Mouse (Mus musculus): ENCODE data around the gene Adam12.

Gene Adam12

DNA sequence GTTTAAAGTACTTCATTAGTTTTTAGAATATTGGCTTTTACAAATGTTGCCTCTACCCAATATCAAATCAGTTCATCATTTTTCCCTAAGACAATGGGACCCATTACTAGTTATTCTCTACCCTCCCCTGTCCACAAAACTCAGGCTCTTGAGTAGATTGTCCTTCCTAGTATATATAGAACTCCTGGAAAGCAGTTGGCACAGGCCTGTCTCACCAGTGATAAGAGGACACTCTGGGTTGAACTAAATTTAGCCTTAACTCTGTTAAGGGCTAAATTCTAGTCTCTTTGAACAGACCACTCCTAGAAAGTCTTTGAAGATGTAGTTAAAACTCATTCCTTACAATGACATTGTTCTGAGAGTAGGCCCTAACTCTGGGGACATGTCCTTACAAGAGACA, 241.0 kb downstream of the Adam12 start:
- no peak for DNase-seq

DNA sequence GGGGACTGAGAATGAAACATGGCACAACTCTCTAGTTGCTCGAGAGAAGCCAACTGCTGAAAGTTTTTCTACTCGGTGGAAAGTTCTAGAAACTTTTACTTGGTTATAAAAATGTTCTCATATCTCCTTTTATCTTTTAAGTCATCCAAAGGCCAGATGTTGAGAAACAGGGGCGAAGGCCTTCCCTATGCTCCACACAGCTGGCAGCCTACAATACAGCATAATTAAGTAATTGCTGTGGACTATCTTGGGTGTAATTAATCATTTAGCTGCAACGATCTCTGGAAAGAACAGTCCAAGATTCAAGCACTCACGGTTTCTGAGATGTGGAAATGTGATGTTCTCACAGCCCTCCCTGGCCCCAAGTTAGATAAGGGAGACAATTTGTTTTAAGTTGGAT, 243.6 kb downstream of the Adam12 start:
- DNase-seq, result no peak

DNA sequence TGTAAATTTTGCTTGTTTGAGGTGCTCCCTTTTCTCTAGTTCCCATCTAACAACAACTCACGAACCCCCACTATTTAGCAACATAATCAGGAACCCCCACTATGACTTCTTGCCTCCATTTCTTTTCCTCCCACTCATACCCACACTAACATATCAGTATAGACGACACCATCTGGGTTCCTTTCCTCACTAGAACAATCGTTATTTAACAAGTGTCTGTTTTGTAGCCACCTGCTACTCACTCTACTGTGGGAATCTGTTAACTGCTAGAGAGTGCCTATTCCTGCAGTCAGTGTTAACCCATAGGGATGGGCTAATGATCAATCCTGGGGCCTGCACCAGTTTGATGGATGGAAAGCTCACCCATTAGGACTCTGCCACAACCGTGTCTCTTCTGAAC, 245.7 kb downstream of the Adam12 start:
- DNase-seq, result no peak

DNA sequence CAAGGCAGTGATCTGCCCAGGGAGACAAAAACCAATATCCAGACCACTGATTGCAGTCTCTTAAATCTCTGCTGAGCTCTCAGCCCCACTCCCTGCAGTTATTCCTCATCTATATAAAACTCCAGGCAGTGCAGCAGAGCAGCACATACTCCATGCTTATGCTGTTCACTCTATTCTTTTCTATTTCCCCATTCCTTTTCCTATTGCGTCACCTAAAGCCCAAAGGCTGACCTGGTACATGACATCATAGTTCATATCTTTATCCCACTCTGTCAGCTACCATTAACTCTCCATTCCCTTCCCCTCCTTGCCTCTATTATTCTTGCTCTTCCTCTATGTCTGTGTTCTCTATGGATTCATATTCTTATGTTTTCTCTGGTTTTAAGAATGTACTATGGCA, 246.3 kb downstream of the Adam12 start:
- no peak for DNase-seq

DNA sequence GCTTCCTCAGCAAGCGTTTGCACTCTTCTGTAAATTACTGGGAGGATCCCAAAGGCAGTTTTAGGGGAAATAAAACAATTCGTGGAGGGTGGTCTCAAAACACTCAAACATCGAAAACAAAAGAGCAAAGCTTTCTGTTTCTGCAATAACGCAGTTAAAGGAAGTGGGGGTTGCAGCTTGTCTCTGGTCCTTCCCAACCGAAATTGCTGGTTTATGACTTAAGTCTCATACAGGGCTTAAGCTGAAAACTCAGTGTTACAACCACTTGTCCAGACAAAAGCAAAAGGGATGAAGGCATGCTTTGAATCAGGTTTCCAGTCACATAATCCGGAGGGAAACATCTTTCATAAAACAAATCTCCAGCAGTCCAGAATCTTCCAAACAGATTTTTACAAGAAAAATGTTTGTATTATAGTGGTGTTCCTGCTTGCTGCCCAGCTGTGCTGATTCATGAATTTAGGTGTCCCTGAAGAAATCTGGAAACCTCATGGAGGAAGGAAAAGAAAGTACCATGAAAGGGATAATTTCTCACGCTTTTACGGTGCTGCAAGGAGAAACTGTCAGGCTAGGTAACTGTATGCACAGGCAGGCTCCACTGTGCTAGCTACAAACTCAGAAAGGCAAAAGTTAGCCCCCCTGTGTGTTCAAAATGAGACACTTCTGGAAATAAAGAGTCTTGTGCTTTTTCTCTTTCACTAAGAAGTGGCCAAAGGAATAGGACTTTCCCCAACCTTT, 255.4 kb downstream of the Adam12 start:
- no peak for DNase-seq

DNA sequence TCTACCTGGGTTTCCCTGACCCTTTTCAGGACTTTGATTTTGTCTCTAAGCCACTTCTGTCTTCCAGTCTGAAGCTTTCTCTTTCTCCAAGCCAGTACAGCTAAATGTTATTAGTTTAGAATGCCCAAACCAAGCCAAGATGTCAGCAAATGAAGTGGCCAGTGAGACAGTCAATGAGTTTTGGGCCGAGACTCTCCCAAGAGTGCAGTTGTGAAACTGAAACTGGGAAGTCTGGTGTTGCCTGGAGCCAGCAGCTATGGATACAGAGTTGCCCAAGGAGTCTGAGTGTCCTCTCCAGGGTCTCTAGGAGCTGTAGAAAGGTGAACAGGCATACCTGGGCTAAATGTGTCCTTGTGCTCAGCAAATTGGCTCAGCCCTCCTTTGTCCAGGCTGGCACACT, 260.9 kb downstream of the Adam12 start:
- DNase-seq, result no peak

DNA sequence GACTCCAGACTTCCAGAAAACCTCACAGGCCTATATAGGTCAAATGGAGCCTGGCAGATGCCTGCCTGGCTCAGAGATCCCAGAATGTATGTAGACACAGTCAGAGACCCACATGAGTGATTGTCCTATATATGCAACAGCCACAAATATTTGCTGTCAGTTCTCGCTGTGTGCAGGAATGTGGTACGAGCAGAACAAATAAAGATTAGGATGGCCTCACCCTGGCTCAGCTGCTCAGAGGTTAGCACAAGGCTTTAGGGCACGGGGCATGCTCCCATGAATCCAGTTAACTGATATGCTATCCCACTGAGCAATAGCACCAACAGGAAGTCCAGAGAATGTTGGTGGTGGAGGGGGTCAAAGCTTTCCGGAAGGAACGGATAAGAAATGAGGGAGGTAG, 261.5 kb downstream of the Adam12 start:
- no peak for DNase-seq

DNA sequence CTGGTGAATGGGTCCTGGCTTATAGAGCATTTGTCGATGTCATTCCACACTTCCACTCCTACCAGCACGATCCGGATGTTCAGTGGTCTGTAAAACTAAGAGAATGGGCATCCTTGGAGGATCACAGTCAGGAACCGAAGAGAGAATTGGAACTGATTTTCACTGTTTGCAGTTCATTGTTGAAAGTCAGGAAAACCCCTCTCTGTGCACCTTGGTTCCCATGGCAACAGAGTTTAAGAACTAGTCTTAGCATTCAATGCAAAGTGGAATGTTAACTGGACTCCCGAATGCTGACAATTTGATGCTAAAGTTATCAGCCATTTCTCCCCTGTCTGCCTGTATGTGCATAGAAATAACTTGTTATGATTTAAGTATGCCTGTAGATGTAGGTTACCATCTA, 264.0 kb downstream of the Adam12 start:
- DNase-seq, result no peak

DNA sequence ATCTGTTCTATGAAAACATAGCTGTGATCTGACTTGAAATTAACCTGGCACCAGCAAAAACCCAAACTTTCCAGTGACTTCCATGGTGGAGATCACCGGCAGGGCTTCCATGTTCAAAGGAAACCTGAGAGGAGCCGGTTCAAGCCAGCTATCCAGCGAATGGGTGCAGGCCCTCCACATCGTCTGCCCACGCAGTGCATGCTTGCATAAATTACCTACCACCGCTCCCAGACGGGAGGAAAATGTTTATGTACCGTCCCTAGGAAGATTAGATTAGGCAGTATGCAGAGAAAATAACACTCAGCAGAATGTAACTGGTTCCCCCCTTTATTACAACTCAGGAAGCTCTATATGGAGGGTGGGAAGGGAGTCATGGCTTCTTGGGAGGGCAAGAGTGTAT, 268.4 kb downstream of the Adam12 start:
- DNase-seq, result no peak

DNA sequence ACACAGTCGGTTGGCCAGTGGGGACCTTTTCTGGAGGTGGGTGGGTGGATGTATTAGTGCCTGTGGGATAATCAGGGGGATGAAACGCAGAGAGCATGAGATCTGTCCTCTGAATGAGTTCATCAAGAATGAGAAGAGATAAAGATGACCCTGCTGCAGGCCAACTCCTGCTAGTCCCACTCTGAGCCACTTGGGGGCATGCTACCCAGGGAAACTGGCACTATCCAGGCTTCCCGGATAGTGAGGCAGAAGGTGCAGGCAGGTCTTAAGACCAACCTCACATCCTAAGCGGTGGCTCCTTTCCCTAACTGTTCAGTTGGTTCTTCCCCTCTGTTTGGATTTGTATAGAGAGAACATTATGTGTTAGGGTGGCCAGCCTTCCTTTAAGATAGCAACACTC, 272.7 kb downstream of the Adam12 start:
- DNase-seq, result peak; percentile 59 to 60

DNA sequence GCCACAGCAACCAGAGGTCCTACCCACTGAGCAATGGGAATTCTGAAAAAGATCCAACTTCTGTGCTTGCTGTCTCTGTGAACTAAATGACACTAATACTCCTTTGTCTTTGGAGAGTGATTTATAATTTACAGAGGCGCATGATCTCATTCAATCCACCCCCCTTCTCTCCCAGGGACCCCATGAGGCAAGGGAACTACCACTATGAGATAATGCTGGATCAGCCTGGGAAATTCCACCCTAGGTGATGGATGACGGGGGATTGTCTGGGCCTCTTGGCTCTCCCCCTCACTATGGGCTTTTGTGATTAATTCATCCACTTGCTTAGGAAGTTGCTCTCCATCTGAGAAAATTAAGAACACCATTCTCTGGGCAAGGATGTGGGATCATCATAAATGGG, 274.1 kb downstream of the Adam12 start:
- DNase-seq, result no peak

DNA sequence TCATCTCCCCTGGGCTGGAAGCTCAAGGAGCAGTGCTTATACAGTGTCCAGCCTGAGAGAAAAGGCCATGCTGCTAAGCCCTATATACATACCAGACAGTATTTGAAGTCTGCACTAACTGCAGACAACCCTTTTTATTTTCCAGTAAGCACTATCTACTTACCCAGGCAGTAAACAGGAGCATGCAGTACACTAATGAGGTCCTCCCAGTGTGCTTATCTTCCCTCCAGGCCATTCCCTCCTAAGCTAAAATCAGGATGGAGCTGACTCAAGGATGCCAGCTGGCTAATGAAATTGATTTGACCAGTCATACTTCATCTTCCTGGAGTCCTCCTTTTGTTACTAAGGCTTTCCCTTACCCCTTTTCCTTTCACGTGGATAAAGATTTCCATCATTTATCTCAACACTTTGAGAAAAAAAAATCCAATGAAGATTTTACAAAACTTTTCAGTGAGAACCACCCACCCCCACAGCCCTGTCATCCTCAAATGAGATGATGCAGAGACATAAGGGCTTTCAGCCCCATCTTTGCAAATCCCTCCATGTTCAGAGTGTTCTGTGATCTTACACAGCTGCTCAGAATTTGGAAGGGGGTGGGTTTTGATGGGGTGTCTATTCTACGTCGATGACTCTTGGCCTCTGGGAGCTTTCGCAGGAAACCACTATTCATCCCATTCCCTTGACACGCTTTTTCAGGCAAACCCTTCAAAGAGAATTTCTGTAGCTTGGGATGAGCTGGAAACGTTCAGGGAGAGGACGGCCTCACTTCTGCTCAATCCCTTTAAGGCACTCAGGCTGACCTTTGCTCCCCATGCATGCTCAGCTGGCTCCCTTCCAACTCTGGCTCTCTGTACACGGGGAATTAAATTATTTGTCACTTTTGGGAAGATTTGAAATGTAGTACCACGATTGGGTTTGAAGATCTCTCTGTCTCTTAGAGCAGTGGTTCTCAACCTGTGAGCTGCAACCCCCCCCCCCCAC, 277.5 kb downstream of the Adam12 start:
- peak; percentile 42 to 45 for DNase-seq

DNA sequence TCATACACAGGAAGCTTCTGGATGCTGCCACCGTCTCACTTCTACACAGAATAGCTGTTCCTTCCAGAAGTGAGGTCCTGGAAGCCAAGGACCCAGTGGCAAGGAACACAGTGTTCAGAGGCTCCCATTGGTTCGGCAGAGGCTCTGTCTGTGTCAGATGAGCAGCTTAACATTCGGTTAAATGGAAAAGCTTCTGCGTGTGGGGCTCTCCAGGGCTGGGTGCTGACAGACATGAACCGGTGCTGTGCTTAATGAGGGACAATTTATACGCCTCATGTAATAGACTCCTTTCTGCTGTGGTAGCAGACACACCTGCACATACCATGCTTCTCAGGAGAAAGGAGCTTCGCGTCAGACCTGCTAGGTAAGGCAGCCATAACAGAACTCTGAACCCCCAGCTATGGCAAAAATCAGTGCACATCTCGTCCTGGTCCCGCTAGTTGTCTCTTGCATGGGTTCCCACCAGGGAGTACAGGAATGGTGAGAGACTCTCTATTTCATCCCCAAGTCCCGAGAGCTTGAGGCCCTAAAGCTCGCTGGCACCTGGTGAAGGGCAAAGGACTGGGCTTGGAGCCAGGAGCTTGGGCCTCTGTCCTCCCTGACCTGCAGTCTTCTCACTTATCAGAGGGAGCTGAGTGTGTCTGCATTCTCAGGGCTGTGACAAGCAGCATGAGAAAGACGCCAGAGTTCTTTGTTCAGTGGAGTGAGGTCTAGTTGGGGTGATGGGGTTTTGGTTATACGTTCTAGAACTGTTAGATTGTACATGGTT, 280.0 kb downstream of the Adam12 start:
- DNase-seq, result peak; percentile 24 to 45

DNA sequence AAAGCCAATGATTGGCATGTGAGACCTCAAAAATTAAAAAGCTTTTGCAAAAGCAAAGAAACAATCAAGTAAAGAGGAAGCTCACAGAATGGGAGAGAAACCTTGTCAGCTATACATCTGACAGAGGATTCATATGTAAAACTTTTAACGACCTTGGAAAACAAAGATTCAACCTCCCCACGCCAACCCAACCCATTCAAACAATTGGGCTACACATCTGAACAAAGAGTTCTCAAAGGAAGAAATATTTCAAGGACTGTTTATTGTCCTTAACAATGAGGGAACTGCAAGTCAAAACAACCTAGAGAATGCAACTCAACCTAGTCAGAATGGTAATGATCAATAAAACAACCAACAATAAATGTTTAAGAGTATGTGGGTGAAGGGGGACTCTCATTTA, 284.6 kb downstream of the Adam12 start:
- no peak for DNase-seq

DNA sequence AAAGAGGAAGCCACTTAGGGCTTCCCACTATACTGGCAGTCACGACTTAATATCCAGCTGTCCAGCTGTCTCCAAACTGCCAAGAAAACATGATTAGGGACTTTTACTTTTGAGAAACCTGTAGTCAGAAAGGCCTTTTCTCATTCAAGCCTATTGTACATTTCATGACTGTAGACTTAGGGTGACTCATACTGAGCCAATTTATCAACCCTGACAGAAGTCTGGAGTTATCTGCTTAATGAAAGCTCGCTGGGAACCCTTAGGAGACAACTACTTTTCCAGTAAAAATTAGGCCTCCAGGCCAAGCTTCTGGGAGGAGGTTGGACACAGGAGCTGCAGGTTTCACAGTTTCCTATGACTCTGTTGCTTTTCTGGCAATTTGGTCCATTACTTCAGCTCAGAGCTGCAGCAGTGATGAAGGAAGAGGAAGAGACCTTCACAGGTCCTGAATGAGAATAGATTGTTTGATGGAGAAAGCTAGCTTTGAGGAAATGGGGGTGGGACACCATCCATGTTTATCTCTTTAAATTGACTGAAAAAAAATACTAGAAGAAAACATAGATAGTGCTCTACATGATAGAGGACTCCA, 285.1 kb downstream of the Adam12 start:
- DNase-seq, result no peak

DNA sequence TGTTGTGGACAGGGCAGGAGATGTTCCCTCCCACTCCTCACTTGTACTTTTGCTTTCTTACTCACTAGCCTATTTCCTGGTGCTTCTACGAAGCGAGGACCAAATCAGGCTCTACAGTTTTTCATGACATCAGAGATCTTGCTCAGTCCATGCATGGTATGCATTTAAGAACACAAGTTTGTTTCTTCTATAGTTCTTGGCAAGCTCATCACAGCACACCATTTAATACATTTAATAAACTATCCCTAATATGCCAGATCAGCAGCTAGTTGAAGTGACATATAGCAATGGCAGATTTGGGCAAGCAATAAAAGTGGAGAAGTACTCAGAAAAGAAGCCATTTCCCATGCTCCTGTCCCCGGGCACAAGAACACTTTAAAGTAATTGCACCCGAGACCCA, 285.8 kb downstream of the Adam12 start:
- no peak for DNase-seq

DNA sequence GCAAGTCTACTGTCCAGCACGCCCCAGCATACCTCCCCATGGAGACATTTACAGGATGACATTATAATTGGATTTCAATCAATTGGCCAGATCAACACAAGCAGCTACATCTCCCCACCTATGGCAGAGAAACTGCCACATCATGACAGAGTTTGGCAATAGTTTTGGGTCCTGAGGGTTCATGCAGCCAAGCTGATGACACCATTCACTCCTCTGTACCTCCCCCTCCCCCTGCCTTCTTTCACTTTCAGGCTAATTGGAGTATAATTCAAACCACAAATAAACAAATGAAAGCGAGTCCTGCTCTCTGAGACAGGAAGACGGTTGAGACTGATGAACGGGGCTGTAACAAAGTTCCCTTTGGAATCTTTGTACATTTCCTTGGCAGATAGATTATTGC, 291.5 kb downstream of the Adam12 start:
- no peak for DNase-seq

DNA sequence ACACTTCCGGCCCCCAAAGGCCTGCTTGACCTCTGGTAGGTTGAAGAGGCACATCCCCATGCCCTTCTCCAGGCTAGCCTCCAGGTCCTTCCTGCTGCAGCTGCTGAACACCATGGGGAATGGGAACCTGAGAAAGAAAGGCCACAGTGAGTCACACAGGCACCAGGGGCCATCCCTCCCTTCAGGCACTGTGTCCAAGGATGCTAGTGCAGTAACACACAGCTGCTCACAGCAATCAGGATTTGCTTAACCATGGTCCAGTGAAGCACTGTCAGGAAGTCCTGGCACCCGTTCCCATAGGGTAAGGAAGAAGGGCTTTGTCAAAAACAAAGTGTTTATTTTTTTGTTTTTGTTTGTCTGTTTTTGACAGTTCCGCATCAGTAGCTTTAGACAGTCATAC, 294.5 kb downstream of the Adam12 start:
- DNase-seq, result no peak

DNA sequence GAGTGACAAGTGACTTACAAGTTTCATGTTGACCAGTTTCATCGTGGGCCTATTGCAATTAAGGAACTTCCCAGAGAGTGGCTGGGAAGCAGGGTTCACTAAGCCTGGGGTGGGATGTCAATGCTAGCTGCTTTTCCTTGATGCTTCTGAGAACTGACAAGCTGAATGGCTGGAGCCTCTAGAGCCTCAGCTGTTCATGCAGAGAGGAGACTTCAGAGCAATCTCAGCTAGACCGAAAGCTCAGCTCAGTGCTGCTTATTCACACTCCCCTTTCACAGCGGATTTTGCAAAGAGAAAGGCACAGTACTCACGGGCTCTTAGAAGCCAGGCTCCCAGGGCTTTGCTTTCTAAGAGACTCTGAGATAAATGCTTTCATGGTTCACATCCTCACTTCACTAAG, 295.6 kb downstream of the Adam12 start:
- DNase-seq, result peak in 1 of 2 experiments; percentile 25

DNA sequence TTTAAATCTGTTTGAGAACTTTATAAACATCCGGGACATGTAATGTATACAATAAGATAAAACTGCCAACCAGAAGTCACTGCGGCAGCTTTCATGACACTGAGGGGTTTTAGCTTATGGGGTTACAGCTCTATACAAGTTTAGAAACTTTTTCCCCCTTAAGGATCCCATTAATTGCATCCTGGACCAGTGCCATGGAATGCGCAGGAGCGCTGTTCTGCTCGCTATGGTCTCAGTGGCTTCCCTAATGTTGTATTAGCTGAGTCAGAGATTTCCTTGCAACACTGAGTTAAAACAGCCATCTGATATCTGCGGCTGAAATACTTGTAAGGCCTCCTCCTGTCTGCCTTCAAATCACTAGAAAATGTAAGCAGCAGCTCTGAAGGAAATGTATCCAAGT, 298.6 kb downstream of the Adam12 start:
- DNase-seq, result no peak

DNA sequence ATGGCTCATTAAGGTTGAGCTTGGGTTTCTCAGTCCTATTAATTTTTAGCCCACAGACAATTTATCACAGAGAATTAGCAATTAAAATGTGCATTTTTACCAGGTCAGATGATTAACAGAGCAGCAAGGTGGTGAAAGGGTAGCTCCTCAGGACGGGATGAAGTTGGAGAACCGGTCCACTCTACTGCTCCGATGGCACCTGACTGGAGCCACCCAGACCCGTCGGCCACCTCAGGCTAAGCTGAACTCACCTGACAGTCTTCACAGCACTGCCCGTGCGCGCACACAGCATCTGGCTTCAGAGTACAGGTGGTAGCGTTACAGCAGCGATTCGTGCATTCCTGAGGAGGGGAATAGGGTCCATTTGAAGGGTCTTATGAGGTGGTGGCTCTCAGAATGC, 300.5 kb downstream of the Adam12 start:
- DNase-seq, result no peak

DNA sequence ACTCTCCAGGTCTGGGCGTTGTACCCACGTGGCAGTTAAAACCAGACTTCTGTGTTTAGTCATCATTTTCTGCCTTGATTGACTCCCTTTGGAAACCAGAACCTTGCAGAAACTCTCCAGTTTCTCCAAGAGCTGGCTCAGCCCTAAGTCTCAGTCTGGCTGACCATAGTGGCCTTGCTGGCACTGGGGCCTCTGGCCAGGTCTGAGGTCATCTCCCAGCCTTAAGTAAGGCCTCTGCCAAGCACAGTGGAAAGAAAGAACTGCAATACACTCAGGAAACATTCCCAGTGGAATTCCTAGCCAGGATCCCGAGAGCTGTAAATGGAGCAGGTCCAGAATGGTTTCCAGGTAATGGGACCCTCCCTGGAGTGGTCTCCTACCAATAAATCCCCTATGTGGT, 303.0 kb downstream of the Adam12 start:
- no peak for DNase-seq

DNA sequence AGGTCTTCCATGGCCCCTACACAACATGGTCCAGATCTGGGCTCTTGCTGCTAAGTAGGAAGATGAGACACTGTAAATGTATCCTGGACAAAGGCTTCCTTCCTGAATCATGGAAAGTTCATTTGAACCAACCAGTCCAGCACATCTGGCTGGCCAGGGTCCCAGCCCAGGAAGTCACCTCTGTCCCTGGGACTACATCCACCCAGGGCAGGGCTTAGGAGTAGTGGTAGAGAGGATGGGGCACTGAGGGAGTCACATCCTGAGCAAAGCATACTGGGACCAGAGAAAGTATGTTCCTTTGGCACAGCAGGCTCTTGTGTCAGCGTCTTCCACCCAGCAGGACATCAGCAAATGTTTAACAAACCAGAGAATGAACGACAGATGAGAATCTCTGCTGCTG, 306.2 kb downstream of the Adam12 start:
- no peak for DNase-seq

All from cerebellum, postnatal 10 days (tissue).